Mouse (Mus musculus) urinary bladder, postnatal 25 days (tissue): ENCODE measurements around the gene Ppp1r12a.
"Not testable (repeated sequence)": the region's sequence is repeated elsewhere in the genome, so short reads cannot be mapped to it uniquely, and the experiment has no call there.

ENCODE experiments used
- DNase-seq: peaks from one replicate; pipeline ENCODE4 v3.0.0; 2022; ENCODE audit warnings: low spot score

Ppp1r12a gene

DNA sequence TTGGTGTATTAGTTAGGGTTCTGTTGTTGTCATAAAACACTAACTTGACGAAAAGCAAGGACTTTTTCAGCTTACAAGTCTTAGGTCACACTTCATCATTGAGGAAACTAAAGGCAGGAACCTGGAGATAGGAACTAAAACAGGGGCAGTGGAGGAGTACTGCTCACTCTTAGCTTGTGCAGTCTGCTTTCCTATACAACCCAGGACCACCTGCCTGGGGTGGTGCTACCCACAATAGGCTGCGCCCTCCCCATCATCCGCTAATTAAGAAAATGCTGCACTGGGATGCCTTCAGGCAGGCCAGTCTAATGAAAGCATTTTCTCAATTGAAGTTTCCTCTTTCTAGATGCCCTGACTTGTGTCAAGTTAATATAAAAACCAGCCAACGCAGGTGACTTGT lies 40.1 kb downstream of the Ppp1r12a start:
- no peak for DNase-seq

DNA sequence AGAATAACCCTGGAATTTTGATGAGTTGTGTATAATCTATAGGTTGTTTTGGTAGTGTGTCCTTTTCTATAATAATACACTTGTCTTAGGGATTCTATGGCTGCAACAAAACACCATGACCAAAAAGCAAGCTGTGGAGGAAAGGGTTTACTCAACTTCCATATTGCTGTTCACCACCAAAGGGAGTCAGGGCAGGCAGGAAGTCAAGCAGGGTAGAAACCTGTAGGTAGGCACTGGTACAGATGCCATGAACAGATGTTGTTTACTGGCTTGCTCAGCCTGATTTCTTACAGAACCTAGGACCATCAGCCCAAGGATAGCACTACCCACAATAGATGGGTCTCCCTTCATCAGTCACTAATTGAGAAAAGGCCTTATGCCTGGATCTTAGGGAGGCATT lies 41.4 kb downstream of the Ppp1r12a start:
- DNase-seq: no peak

DNA sequence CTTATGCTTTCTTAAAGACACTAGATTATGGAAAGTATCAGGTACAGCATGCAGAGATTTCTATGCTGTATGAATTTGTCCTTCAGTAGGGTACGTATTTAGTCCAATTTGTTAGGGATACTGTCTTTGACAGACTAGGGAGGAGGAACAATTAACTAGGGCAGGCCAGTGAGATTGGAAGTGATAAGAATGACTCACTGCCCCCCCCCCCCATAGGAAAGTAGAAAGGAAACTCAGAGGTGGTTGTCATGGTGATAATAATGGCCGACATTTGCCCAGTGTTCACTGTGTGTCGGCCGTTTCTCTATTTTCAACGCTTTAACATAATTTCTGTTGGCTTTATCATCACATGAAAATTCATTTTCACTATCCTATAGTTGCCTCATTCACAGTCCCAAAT lies 47.4 kb downstream of the Ppp1r12a start:
- no peak for DNase-seq

DNA sequence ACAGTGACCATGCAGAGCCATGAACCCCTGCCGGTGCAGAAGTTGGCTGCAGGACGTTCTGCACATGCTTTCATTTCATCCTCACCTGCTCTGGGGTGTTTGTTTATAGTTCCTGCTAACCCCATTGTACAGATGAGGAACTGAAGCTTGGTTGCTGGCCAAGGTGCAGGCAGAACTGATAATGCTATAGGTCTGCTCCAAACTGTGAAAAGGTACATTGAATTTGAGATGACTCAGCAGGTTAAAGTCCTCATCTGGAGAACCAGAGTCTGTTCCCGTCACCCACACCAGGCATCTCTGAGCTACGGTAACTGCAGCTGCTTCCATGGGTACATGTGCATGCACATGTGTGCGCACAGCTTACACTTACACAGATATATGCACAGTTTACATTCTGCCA lies 62.4 kb downstream of the Ppp1r12a start:
- no peak for DNase-seq

DNA sequence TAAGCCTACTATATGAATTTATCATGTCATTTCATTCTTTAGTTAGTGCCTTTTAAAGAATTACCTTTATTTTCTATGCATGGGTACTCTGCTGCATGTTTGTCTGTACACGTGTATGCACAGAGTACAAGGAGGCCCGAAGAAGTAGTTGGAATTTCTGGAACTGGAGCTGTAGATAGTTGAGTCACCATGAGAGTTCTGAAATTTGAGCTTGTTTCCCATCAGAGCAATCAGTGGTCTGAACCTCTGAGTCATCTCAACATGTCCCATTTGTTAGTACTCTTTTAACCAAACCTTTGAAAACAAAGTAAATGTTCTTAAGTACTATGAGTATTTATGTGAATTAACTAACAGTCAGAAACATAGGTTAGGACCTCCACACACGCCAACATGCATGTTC lies 75.1 kb downstream of the Ppp1r12a start:
- DNase-seq: no peak

DNA sequence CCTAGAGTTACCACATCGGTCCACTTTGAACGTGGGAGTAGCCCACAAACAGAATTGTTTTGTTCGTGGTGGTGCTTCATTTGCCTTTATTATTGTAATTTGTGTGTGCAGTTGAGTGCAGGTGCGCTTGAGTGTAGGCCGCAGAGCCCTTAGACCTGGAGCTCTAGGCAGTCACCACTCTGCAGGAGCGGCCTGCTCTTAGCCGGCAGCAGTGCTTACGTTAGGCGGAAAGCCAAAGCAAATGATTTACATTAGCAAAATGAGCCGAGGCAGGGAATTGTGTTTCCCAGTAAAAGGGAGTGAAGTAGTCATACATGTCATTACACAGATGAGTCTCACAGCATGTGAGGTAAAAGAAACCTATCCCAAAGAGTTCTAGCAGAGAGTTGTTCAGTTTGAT lies 77.1 kb downstream of the Ppp1r12a start:
- no peak for DNase-seq

DNA sequence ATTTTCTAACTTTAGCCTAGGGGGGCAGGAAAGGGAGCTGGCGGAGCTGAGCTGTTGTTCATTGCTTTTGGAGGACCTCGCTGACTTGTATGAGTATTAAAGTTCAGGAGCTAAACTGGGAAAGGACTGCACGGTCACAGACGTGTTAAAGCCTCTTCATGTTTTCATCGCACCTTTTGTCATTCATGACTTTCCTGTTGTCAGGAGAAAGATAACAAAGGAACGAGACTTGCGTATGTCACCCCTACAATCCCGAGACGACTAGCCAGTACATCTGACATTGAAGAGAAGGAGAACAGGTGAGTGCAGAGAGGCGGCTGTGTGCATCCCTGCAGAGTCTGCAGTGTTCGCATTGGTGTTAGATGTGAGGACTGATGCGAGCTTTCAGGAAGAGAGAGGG lies 88.7 kb downstream of the Ppp1r12a start:
- no peak for DNase-seq

DNA sequence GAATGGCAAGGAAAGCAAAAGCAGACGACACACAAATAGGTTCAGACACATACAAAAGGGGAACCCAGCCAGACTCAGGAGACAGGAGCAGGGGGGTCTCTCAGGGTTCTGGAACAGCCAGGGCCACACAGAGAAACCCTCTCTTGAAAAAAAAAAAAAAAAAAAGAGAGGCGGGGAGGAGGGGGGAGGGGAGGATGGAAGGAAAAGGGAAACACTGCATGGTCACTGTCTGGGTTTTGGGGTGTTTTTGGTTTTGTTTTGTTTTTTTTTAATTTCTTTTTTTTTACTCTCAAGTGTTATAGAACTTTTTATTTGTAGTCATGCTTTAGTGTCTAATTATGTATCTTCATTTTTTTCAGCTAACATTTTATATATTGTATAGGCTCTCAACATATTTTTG lies 89.2 kb downstream of the Ppp1r12a start:
- DNase-seq: no peak

DNA sequence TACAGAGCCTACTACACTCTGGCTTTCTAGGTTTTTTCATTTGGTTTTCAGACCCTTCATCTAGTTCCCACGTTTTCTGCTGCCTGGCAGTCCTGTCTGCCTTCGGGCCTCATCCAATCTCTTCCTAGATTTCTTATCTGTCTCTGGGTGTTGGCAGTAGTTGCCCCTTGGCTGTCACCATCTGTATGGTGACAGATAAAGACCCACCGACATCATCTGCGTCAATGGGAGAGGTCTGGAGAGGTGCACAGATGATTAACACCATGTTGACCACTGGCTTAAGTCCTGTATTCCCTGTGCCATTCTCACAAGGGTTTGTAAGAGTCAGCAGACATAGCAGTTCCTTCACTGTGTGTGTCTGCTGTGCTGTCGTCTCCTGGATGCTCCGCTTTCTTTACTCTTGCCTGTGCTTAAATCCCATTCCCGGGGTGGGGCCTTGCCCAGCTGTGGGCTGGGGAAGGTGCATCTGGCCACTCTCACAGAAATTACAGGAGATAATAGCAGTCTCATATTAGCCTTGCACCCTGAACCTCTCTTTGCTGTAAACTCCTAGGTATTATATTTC lies 93.9 kb downstream of the Ppp1r12a start:
- no peak for DNase-seq

DNA sequence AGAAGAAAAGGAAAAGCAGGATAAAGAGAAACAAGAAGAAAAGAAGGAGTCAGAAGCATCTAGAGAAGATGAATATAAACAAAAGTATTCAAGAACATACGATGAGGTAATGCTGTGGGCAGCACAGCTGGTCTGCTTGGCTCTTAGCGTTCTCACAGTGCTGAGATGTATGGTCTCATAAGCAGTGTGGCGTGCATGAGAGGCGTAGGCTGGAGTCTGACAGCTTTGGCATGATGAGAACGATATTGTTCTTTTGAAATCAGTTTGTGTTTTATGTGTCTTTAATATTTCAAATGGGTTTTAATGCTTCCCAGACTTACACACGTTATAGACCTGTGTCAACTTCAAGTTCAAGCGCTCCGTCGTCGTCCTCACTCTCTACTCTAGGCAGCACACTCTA lies 98.9 kb downstream of the Ppp1r12a start:
- no peak for DNase-seq

DNA sequence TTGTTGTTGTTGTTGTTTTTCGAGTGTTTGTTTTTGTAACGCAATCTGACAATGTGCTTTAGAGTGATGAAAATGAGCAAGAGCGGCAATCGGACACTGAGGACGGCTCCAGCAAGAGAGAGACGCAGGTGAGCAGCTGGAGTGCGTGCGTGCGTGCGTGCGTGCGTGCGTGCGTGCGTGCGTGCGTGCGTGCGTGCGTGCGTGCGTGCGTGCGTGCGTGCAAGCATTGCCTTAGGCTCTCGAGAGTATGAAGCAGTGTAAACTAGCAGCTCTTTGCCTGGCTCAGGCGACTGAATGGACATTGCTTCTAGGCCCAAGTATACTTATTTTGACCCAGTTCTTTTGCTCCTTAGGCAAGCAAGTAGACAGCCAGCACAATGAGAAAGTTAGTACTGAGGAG lies 102.6 kb downstream of the Ppp1r12a start:
- DNase-seq: no peak

DNA sequence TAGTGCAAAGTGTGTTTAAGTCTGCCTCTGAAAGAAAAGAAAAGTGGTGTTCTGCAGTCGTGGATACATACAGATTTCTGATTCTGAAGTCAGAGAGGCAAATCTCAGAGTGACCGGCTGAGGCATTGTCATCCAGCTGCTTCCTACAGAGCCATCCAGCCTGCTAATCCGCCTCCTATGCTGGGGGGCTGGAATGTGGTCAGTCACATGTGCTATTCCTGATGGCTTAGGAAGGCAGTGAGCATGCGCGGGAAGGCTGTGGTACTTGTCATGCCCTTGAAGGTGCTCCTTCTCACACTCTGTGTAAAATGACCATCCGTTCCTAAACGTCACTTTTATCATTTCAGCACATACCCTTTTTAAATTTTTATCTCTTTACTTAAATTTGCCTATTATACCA lies 109.2 kb downstream of the Ppp1r12a start:
- DNase-seq: no peak

DNA sequence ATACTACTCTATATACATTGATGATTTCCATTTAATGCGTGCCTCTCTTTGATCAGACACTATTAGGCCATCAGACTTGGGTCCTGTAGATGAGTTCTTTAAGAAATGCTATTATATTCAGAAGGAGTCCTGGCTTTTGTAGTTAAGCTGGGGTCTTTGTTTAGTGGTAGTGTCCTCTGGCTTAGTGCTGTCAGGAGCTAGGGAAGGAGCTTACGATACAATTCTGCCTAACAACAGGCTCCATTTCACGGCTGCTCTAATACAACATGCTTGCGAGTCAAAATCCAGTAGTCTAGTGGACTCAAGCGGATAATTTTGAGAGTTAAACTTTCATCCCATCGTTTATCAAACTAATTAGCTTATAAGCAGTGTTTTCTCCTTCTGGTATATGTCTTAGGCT lies 114.7 kb downstream of the Ppp1r12a start:
- DNase-seq: no peak

DNA sequence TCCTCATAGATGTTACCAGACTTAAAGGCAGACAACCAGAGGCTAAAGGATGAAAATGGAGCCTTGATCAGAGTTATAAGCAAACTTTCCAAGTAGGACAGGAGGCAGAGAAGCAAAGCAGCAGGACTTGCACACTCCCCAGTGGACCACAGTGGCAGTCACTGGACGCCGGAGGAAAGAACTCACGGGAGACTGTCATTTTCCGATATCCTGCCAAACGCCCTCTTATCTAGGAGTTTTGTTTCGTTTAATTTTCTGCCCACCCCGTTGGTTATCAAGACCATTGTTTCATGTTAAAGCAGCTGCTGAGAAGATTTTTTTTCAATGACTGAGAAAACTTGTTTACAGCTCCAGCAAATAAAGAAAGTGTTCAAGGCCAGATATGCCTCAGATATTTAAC lies 115.2 kb downstream of the Ppp1r12a start:
- DNase-seq: no peak

DNA sequence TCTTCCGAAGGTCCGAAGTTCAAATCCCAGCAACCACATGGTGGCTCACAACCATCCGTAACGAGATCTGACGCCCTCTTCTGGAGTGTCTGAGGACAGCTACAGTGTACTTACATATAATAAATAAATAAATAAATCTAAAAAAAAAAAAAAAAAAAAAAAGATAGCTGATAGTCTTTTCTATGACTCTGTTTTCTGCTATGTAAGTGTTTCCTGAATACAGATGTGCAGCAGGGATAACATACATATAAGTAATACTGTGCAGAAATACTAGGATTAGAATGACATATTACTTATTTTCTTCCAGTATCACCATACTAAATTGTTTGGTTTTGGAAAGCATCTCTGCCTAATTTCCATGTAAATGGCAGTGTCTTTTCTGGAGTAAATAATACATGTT lies 119.1 kb downstream of the Ppp1r12a start:
- not testable (repeated sequence) for DNase-seq

DNA sequence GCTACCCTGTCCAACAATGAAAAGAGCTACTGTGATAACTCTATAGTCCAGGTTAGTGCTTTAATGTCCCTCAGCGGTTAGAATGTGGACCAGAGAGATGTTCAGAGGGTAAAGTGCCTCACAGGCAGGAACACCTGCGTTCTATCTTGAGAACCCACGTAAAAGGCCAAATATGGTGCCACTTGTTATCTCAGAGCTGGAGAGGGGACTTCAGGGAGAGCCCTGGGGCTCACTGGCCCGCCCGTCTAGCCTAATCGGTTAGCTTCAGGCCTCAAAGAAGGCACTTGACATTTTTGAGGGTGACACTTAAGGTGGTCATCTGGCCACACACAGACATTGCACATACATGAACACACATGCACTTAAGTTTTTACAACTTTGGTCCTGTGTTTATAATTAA lies 120.4 kb downstream of the Ppp1r12a start:
- no peak for DNase-seq

DNA sequence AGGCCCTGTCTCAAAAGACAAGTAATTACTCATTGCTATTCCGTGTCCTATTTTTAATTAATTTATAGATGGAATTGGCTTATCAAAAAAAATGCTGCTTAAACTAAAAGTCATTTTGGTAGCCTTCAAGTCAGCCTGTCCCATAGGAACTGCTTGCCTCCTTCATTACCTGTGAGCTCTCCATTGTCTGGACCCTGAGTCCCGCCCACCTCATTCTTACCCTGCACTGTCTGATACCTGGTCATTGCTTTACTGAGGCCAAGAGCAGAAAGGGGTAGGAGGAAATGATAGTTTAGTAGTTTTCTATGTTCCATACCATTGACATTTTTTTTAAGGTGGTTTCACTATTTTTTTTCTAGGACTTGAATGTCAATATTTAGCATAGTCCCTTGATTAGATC lies 121.4 kb downstream of the Ppp1r12a start:
- no peak for DNase-seq

DNA sequence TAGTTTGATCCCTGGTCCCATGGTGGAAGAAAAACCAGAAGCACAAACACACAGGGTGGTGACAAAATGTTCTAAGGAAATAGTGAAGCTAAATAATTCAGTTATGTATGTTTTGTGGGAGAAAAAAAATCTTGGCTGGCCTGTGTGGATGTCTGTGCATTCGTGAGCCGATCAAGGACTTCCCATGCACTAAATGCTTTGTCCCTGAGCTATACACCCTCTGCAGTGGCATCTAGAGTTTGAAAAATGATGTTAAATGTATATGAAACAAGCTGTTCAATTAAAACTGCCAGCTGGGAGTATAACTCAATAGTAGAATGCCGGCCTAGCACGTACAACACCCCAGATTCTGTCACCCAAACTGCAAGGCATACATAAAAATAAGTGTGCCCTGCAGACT lies 121.8 kb downstream of the Ppp1r12a start:
- DNase-seq: no peak

DNA sequence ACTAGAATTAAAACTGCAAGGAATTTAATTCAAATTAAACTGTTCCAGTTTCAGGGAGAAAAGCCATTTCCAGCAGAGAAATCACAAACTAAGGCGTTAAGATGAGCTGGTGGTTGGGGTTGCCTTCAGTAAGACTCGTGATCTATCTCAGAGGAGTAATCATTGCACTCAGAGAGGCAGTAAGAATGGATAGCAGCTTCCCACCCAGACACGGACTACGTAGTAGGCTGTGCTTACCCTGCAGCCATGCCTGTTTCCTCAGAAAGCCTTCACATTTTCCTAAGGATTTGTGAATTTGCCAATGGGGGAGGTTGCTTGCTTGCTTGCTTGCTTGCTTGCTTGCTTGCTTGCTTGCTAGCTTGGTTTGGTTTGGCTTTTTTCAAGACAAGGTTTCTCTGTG lies 122.5 kb downstream of the Ppp1r12a start:
- DNase-seq: no peak

DNA sequence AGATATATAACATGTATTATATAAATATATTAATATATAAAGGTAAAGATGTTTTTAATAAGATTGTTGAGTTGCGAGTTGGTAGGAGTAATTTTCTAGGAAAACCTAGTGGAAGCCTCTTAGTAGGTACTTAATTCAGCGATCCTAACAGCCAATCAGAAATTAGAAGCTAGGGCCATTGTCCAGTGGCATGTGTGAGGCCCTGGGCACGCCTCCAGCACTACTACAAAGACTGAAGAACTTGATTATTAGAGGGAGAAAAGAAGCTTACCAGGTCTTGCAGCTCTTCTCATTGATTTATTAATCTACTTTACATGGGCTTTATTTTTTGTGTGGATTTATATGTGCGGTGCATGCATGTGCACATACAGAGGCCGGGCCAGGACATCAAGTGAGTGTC lies 123.0 kb downstream of the Ppp1r12a start:
- no peak for DNase-seq

DNA sequence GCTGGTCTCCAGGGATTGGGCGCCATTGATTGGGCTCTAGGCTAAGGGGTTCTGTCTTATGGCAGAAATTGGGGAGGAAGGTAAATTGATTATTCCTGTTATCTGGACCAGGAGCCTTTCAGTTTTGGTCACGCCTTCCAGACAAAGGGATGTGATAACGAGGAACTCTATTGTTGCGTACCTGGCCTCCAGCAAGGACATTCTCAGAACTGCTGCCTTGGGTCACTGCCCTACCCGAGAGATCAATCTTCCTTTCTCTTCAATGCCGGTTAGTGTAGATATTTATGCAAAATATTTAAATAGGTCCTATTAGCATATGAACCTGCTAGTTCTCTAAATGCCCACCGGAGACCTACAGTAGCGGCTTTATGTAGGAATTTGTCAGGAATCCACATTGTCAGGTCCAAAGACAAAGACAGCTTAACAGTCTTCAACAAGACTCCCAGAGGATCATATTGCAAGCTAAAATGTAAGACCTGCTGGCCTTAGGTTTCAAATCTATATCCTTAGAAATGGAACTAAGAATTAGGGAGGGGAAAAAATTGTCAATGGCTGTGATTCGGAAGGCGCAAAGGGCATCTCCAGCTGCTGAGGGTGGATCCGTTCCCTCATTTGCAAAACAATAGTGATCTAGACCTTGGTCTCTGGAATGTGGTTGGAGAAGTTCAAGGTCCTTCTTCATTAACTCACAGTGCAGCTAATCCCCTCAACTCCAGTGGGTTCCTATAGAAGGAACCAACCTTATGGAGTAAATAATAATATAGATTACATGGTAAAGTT lies 124.9 kb downstream of the Ppp1r12a start:
- DNase-seq: no peak

DNA sequence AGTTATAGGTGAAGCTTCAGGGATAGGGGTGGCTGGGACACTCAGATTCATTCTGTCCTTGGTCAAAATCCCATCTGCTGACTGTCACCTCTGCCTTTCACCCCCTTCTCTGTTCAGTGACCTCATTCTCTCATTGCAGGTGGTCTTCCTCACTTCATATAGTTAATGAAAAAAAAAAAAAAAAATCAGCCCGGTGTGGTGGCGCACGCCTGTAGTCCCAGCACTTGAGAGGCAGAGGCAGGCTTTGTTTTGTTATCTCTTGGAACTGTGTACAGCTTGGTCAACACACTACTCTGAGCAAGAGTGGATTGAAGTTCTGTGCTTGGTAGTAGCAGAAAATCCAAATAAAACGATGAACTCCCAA lies 125.4 kb downstream of the Ppp1r12a start:
- no peak for DNase-seq

DNA sequence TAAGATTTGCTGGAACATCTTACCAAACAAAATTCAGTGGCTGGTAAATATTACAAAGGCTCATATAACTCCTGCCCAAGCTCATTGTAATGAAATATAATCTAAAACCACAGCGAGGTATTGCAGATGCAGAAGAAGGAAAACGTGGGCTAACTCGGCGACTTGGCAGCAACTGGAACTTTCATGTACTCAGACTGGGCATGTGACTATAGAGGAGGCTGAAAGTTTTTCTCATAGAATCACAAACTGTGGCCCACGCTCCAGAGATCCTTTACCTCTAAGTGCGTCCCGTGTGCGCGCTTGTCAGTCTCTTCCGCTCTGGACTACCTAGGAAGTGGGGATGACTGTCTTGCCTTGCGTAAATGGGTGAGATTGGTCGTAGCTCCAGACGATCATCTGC lies 128.1 kb downstream of the Ppp1r12a start:
- DNase-seq: no peak
